Mouse (Mus musculus) yolk sac, embryonic 10.5 days (tissue): Measurements from ENCODE around the gene Ncoa6.
A peak's percentile ranks its signal among the peaks of the same experiment; 100 is the strongest.

Experiments used
- DNase-seq: peaks from one replicate; pipeline ENCODE4 v3.0.0-alpha.2; 2017; ENCODE audit warnings: low spot score

Gene Ncoa6

DNA sequence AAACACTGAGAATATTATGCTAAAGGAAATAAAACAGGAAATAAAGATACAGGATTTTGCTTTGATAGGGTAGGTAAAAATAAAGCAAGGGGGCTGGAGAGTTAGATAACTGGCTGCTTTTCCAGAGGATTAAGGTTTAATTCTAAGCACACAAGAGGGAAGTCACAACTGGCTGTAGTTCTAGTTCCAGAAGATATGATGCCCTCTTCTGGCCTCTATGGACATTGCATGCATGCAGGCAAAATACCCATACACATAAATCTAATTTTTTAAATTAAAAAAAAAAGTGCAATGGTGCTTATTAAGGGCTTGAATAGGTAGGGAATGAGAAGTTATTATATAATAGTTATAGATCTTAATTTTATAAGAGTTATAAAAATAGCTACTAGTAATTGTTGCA lies 37.2 kb downstream of the Ncoa6 start:
- DNase-seq, result no peak

DNA sequence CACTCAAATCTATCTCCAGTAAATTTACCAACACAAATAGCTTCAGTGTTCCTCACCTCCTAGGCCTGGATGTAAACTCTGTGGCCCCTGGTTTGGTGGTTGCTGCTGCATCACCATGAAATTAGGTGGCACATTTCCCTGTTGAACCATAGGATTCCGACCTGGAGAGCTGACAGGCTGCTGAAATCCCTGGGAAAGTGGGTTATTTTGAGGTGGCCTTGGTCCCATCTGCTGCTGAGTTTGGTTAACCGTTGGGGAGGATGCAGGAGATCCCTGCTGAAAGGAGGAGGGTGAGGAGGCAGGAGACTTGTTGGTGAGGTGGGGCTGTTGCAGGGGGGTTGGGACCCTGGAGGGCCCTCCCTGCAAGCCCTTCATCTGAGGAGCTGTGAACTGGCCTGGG lies 52.8 kb downstream of the Ncoa6 start:
- no peak for DNase-seq

DNA sequence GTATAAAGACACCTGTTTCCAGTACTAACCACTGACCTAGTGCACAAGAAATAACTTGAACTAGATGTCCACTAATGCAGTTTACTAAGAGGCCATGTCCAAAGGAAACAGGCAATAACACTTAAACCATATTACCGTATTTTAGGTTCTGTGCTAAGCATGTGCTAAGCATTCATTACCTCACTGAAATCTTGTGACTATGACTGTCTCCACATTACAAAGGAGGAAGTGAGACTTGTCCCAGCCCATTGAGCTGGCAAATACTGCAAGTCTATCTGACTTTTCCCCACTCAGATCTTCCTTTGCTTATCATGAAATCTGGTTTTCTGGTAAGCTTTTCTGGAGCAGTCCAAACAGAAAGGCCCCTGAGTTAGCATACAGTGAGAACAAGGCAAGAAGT lies 69.1 kb downstream of the Ncoa6 start:
- no peak for DNase-seq

DNA sequence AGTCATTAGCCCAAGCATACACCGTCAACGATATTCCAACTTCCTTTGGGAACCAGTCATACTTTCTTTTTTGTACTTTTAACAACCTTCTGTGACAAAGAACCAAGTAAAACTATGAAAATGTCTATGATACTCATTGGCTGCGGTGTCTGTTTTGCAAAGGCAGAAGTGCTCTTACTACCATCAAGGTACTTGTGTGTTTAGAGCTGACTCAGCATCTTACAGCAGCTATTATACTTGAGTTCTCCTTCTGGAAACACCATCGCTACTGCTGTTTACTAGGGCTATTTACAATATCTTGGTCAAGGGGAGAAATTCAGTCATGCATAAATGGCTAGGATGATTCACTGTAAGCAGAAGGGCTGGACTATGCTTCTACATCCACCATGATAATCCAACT lies 71.8 kb downstream of the Ncoa6 start:
- no peak for DNase-seq

DNA sequence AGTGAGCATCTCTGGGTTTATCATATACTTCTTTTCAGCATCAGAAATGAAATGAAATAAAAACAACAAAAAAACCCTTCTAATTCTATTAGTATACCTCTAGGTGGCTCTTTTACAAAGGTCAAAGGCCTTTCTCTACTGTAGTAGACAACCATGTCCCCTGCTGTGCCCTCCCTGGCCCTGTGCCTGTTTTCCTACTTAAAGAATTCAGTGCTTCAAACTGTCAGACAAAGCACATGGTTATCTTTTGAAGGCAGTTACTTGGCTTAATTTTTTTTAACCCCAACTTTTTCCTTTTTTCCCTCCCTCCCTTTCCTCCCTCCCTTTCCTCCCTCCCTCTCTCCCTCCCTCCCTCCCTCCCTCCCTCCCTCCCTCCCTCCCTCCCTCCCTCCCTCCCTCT lies 73.4 kb downstream of the Ncoa6 start:
- no peak for DNase-seq

DNA sequence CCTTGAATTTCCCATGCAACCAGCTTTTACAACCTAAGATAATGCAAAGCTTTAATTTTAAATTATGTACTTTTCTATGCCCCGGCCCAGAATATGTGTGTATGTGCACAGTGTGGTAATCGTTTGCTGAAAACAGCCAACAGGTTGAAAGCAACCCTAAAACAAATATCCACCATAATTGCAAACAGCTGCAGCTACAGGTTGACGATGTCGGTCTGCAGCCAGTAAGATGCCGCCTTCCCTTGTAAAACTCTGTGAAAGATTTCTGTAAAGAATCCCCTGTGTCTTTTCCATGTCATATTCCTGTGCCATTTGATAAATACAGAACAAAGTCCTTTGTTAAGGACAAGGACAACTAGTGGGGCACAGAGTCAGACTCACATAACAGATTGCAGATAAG lies 79.1 kb downstream of the Ncoa6 start:
- no peak for DNase-seq

DNA sequence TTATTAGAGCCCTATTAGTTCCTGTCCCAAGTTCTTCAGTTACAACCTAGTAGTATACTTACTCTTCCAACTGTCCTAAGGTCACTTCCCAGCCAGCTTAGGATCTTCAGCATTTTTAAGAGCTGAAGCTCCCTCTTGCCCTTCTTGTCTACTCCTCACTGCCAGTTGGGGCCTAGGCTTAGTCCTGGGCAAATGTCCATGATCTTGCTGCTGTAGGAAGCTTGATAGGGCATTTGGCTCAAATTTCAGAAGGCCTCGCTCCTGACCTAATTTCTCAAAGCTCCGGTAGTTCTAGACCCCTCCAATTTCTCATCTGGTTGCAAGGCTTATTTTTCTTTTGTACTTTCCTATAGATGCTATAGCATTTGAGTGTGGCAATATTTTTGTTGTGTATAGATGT lies 85.1 kb downstream of the Ncoa6 start:
- no peak for DNase-seq

DNA sequence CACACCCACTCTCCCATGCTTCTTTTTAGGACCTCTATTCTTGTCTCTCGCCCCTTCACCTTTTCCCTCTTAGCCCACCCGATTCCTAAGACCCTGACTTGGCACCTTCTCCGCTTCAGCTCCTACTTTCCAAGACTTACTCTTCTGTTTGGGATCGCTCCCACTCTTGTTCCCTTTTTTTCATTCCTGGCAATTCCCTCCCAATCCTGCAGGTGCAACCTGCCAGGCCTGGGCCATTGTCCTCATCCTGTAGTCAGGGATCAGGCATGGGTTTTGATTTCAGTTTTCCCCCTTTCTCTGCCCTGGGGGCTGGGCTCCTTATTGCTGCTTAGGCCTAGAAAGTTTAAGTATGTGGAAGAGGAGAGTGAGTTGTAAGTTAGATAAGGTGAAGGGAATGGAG lies 86.6 kb downstream of the Ncoa6 start:
- DNase-seq, result no peak

DNA sequence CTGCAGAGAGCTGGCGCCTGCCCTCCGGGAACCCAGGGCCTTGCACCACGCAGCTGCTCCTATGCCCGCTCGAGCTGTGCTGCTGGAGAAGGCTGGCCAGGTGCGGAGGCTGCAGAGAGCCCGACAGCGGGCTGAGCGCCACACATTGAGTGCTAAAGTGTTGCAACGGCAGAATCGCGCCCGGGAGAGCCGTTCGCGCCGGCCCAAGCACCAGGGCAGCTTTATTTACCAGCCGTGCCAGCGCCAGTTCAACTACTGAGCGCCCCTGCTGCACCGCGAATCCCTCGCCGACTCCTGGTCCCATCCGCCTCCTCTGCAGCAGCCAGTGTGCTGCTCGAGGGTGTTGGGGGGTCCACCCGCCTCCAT lies 87.2 kb downstream of the Ncoa6 start:
- no peak for DNase-seq

DNA sequence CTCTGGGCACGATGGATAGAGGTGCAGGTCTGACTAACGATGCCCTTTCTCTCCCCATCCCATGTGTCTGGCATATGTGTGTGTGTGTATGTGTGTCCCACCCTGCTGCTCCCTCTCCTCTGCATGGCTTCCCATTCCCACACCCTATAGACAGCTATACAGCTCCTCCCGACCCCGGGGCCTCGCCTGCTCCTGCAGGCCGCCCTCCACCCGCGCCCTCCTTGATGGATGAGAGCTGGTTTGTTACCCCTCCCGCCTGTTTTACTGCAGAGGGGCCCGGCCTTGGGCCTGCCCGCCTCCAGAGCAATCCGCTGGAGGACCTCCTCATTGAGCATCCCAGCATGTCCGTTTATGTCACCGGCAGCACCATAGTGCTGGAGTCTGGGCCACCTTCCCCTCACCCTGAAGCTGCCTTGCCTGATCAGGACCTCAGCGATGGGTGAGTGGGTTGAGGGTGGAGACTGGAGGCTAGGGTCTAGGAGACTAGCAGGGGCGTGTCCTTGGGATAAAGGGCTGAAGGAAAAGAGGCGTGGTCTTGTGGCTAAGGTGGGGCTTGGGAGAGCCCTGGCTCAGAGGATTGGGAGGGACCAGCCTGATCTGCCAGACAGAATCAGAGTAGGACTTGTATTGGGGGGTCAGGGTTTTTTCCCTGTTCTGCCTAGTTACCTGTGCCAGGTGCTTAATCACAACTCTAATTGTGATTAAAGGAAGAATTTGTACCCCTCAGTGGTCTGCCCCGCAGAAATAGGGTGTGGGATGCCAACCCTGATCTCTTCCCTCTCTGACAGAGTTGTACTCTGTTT lies 87.8 kb downstream of the Ncoa6 start:
- no peak for DNase-seq

DNA sequence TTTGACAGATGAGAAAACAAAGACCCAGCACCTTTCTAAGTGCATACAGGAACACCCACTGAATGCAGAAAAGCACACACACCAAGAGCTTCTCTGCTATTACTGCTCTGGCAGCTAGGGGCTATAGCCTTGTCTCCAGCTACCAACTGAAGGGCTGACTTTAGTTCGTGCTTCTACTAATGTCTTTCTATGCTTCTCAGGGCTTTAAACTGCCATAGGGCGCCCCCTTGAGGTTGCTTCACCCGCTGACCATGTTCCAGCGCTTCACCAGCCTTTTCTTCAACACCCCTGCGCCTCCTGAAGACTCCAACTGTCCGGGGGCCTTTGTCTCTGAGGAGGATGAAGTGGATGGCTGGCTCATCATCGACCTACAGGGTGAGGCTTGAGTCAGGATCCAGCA lies 88.6 kb downstream of the Ncoa6 start:
- peak; percentile 64 for DNase-seq

DNA sequence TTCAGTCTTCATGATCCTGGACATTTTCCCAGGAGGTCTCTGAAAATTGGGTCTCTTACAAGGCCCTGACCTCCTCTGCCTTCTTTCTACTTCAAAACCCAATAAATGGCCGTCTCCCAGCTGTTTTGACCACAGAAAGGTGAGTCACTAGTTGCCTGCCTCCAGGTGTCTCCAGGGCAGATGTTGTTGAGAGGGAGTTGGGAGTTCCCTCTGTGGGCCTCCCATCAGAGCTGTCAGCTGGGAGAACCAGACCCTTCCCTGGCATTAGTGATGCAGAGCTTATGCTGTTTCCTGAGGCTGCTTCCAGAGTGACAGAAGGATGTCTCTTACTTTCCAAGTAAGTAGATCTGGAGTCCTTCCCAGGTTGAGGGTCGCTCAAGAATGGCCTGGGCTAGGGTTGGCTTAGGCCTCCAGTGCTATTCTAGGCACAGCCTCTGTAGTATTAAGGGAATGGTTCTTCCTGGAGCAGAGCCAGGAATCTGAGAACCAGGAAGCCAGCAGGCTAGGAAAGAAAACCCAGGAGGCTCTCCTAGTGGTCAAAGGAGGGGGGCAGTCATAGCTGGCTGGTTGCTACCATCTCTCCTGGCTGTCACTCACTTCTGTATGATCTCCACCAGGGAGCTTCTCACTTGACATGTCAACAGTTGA lies 90.8 kb downstream of the Ncoa6 start:
- DNase-seq, result no peak

DNA sequence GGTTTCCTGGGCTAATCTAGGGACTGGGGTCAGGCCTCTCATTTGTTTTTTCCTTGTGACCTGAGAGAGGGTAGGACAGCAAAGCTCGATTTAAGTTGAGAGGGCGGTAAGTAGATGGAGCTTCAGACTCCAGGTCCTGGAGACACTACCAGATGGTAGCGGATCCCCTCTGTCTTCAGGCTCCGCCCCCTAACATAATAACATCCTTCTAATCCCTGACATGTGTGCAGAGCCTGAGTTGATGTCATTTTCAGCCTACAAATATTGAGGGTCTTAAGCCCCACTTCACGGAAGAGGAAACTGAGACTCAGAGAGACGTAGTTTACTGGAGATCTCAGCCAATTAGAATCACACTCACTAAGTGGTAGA lies 91.4 kb downstream of the Ncoa6 start:
- DNase-seq, result no peak

DNA sequence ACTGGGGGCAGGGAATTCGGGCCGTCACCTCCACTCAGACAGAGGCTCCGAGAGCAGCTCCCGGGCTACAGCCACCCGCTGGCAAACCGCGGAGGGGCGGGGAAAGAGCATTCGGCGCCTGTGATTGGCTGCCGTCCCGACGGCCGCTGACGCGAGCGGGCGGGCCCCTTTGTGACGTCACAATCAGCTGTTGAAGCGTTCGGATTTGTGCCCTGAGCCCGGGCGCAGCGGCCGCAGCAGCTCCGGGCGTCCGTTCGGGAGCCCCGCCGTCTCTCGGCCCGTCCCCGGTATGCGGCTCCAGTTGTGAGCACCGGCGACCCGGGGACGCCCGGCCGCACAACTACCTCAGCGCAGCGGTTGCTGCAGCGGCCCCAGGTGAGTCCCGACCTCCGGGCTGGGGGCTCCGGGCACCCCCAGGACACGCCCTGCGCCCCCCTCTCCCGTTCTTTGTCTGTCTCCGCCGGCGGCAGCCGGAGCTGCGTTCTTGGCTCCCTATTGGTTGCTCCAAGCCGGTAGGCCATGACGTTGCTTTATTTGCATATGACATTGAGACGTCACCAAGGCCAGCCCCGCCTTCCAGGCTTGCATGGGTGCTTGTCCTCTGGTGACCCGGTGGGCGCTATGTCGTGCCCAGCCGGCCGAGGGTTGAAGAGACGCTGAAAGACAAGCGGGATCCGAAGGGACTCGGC lies 91.9 kb downstream of the Ncoa6 start:
- DNase-seq, result peak; percentile 94

DNA sequence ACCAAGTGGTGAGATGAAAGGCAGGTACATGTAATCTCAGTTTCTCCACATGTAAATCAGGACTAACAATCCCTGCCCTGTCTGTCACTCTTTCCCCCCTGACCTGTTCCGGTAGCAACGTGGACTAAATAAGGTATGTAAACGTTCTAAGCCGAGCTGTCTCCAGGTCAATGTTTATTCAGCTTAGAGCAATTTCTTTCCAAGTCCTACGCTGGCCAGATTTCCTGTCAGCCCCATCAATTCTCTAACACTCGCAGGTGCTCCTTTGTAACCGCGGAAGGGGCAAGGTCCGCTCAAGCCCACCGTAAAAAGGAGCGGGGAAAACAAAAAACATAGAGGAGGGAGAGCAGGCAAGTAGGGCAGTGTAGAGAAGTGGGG lies 92.6 kb downstream of the Ncoa6 start:
- no peak for DNase-seq

DNA sequence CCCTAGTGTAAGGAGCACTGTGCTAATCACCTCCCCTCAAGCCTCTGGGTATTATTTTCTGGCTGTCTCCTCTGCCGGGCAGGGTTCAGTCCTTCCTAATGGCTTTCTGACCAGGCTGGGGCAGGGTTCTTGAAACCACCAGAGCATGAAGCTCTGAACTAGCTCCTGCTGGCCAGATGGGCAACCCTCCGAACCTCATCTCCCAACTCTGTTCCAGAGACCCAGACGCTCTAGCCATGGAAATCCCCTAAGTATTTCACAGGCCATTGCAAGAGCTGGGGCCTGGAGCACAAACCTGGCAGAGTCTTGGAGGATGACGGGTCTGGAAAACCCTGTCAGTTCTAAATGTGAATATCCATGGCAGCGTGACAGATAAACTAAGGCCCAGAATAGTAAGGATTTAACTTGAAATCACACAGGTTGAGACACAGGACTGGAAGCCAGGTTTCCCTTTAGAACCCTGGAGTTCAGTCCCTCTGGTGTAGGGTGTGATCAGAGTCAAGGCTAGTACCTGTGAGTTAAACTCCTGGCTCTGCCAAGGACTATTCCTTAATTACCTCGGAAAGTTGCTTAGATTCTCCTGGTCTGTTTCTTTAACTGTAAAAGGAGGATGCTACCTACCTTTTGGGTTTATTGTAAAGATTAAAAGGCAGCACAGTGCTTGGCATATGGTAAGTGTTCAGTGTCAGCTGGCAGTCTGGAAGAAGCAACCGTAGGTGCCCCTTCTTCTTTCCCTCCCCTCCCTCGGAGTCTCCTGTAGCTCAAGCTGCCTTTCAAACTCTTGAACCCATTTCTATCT lies 93.2 kb downstream of the Ncoa6 start, which contains the start of gene Trp53inp2:
Gene Trp53inp2 (plus strand): TSS at position 799 of the 799 bp plus-strand sequence.
- DNase-seq, result no peak

DNA sequence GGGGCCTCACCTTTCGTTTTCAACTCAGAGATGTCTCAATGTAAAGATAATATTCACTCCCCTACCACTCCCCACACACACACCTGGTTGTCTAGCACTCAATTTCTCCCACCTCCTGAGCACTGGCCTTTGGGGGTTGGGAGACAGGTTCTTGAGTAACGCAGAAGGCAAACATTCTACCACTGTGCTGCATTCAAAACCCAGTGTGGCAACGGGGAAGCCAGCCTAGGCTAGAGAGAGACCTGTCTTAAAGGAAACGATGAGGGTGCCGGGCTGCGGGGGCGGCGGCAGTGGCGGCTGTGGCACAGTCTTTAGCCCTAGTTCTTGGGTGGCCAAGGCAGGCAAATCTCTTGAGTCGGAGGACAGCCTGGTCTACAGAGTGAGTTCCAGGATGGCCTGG lies 97.5 kb downstream of the Ncoa6 start:
- DNase-seq, result no peak

DNA sequence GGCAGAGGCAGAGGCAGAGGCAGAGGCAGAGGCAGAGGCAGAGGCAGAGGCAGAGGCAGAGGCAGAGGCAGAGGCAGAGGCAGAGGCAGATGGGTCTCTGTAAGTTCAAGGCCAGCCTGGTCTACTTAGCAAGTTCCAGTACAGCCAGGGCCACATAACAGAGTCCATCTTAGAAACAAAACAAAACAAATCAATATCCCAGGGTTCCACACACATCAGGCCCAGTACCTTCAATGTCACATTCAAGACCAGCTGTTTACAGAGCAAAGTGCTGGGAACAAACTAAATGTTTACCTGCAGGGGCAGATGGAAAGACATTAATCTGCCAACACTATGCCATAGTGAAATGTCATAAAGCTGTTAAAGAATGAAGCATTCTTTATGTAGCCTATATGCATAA lies 99.2 kb downstream of the Ncoa6 start:
- no peak for DNase-seq

DNA sequence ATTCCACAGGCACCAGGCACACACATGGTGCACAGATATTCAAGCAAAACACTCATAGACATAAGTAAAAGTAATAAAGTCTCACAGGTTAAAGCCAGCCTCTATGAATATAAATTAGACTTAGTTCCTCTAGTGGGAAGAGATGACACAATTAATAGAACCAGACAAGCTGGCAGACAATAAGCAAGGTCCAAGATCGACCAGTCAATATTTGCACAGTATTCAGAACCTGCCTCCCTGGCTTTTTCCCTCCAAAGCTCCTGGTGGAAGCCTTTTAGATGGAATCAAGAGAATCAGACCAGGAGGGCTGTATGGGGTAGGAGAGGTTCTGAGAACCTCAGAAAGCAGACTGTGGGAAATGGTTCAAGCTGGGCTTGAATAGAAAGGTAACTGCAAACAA lies 99.8 kb downstream of the Ncoa6 start:
- no peak for DNase-seq

DNA sequence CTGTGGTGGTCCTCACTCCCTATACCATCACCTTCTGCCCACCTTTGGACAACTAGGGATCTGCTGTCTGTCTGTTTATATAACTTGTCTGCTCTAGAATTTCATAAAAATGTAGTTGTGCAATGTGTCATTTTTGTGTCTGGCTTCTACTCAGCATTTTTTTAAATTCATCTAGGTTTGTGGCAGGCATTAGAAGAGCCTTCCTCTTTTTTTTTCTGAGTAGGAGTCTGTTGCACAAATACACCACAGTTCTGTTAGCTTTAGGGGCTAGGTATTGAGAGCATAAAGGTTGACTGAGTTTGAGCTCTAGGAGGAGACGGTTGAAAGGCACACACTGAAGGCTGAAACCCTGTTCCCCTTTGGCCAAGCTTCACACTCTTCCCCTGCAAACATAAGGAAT lies 100.4 kb downstream of the Ncoa6 start:
- no peak for DNase-seq

DNA sequence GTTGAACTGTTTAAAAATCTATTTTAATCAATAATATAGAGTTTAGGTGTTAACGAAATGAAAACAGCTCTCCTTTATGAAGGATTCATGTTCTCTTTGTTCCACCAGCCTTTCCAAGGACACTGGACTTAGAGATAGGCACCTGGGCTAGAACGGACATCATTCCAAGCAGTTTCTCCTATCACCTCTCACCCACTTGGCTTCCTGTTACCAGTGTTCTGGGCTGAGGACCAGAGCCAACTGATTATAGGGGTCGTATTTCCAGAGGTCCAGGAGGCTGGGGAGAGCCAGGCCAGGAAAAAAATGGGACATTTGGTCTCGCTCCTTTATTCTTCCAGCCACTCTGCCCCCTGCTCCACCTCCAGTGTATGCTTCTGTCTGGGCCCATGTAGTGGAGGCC lies 101.2 kb downstream of the Ncoa6 start:
- no peak for DNase-seq

DNA sequence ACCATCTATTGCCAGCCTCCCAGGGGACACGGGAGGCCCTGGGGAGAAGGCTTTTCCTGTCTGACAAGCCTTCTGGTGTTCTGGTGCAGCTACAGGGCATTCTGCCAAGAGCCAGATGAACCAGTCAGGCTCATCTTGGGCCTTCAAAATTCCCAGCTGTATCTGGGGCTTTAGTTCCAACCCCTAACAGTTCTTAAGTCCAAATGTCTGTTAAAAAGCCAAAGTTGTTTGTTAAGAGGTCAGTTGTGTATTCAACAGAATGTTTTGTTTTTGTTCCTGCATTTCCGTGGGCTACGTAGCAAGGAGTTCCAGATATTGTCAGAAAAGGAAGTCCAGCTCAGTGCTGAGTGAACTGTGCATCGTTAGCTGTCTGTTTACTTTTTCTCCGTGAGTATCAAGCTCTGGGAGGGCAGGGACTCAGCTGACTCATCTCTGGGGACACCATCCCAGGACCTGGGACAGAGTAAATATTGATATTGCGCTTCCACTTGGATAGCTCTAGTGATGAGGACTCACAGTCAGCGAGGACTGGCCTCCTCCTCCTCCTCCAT lies 104.3 kb downstream of the Ncoa6 start:
- peak; percentile 82 for DNase-seq
